Mouse (Mus musculus) testis, adult 2 months (tissue): Measurements from ENCODE around the gene Rap1gap2. TPM values are rescaled to one million over a fixed set of nuclear protein-coding genes. Genes with fewer than 3 reads are reported as not detected.

Experiments
- H3K27ac ChIP-seq: fragments of 200-500 bp; 2 replicates; pipeline ENCODE4 v1.5.1; 2012; ENCODE audit warnings: low read depth, low read length; ENCODE audit not compliant: control insufficient read depth, insufficient read depth
- H3K27me3 ChIP-seq: fragments of 200-500 bp; 2 replicates; pipeline ENCODE4 v1.6.1; 2012; ENCODE audit warnings: mild to moderate bottlenecking, low read length, moderate library complexity; ENCODE audit not compliant: control insufficient read depth, insufficient read depth
- H3K36me3 ChIP-seq: fragments of 200-500 bp; 2 replicates; pipeline ENCODE4 v1.6.1; 2012; ENCODE audit warnings: mild to moderate bottlenecking, low read length; ENCODE audit not compliant: control insufficient read depth, insufficient read depth
- H3K4me1 ChIP-seq: fragments of 200-500 bp; 2 replicates; pipeline ENCODE4 v1.6.1; 2012; ENCODE audit warnings: low read length; ENCODE audit not compliant: control insufficient read depth, insufficient read depth
- H3K4me3 ChIP-seq: fragments of 200-500 bp; 2 replicates; pipeline ENCODE4 v1.5.1; 2012; ENCODE audit warnings: low read depth, mild to moderate bottlenecking, low read length, moderate library complexity, mixed read lengths; ENCODE audit not compliant: control insufficient read depth
- CTCF ChIP-seq: fragments of 200-500 bp; IDR thresholded peaks from 2 replicates; pipeline ENCODE4 v1.5.1; 2012; ENCODE audit warnings: low read depth, mild to moderate bottlenecking, inconsistent platforms, low read length, moderate library complexity; ENCODE audit not compliant: control insufficient read depth, insufficient read depth, insufficient replicate concordance
- POLR2A ChIP-seq: fragments of 200-500 bp; IDR thresholded peaks from 2 replicates; pipeline ENCODE4 v1.6.1; 2012; ENCODE audit warnings: low read depth, mild to moderate bottlenecking, inconsistent platforms, low read length, moderate library complexity; ENCODE audit not compliant: control insufficient read depth
- polyA plus RNA-seq: library from polyadenylated mRNA; depleted of rRNA; stranded (reverse); fragments of >200 nt; gene quantifications from 2 replicates; pipeline ENCODE4 v1.2.3, GENCODE M21; 2012; rRNA removed

Rap1gap2 gene
- polyA plus RNA-seq, 1 experiment: 3.4 TPM

DNA sequence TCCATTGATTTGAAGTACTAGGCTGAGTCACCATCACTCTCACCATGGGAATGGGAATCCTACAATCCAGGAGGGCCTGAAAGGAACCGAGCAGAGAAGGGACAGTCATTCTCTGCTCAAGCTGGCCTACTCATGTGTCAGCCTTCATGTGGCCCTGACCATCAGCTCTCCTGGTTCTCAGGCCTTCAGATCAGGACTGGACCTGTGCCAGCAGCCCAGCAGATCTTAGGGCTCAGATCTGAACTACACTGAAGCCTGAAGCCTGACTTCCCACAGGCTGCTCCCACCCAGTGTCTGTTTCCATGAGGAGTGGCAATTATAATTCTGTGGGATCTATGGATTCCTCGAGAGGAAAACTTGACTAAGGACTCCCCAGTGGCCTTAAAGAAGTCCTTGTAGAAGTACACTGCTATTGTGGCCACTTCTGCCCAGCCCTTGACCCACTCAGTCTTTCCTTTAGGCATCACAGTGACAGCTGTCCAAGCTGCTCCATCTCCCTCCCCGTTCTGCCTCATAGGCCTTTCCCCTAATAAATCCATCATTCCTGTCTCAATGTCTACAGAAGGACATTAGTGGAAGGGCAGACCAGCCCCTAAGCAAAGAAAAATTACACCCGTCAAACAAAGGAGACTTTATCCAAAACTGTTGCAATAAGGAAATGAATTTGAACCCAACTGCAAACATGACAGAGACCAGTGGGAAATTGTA, 231.4 kb downstream of the Rap1gap2 start:
- Histone ChIP-seq H3K27me3 (no peaks in the 10 kb centered on the region), H3K27ac (no peak overlapping the region), H3K4me1 (no peaks in the 10 kb centered on the region), H3K36me3 (no peaks in the 10 kb centered on the region), H3K4me3 (no peak overlapping the region)
- TF ChIP-seq CTCF (no peak), POLR2A (no peak)

DNA sequence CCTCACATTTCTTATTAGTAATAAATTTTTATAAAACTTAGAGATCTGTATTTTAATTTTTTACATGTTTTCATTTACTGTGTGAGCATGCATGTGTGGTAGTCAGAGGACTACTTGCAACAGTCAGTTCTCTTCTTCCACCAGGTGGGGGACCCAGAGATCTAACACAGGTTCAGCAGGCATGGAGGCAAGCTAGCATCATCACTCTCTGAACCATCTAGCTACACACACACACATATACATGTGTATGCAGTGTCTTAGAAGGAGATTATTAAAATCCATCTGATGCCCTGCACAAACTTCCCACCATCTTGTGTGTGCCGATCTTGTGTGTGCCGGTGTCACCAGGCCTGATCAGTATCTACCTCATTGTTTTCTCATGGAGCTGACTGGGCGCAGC, 233.9 kb downstream of the Rap1gap2 start:
- H3K4me1 ChIP-seq: no peaks in the 10 kb centered on the region
- H3K36me3 ChIP-seq: no peaks in the 10 kb centered on the region
- no peak overlapping the region for H3K27ac ChIP-seq

DNA sequence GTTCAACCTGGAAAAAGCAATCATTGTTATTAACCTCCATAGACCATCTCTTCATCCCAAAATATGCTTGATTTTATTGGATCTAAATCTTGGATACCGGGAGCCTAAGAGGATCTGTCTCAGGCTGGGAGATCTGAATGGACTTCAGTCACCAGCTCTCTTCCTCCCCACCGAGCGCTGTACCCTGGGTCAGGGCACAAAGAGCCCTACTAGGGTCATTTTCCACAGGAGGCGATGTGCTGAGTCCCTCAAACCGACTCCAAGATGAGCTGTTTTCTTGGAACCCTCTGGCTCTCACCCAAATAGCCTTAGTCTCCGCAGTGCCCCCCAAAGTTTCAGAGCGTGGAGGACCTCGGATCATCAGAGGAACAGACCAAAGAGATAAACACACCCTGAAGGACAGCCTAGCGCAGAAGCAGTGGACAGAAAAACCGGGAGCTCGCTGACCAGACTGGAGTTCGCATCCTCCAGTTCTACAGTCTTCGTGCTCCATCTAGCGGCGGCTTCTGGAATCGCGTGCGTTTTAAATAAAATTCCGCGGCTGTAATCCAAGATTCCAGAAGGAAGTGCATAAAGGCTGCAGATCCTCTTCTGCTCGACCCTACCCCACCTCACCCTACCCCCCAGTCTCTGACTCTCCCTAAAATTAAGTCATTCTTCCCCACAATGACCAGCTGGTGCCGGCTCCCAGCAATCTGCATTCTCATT, 239.2 kb downstream of the Rap1gap2 start:
- Histone ChIP-seq H3K4me1 (no peaks in the 10 kb centered on the region; the same call in 1 of the 2 replicates), H3K36me3 (no peaks in the 10 kb centered on the region)
- peak; percentile 84 for TF ChIP-seq CTCF
- TF ChIP-seq POLR2A: no peak

More for the DNA sequence above, 233.9 kb downstream of the Rap1gap2 start:
- TF ChIP-seq POLR2A (no peak), CTCF (no peak)
- H3K4me3 ChIP-seq: no peak overlapping the region
- H3K27me3 ChIP-seq: no peaks in the 10 kb centered on the region

DNA sequence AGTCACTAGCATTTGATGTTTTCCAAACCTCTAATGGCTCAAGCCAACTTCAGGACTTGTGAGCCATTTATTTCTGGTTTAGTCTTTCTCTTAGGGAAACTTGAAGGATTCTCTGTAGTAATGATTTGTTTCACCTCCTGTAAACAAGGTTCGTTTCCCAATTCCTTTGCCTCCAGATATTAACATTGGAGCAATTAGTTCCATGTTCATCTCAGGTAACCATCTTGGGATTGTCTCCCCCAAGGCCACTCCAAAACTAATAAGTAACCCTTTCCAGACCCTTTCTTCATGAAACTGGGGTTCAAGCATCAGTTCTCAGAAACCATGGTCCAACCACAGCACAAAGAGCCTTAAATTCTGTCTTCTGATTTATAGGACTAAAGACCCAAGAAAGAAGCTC, 248.9 kb downstream of the Rap1gap2 start, which contains the start of gene Olfr412:
TSS of gene Olfr412 (plus strand) at position 301 of the 400 bp plus-strand sequence.
- no peak within 1 kb of the TSS for H3K4me3 ChIP-seq
- no peak within 1 kb of the TSS for H3K27ac ChIP-seq
- no peaks in the 10 kb centered on the region for H3K27me3 ChIP-seq
- TF ChIP-seq CTCF (no peak), POLR2A (no peak)
- H3K36me3 ChIP-seq: no peaks in the 10 kb centered on the region
- H3K4me1 ChIP-seq: no peaks in the 10 kb centered on the region

More for the DNA sequence above, 239.2 kb downstream of the Rap1gap2 start:
- no peak overlapping the region for H3K4me3 ChIP-seq
- H3K27ac ChIP-seq: no peak overlapping the region
- H3K27me3 ChIP-seq: no peaks in the 10 kb centered on the region

GRCm38 (mm10) chr11:74352550-74352949, 258.2 kb downstream of the Rap1gap2 start, which contains the start of gene Olfr411:
Olfr411 (minus strand) TSS chr11:74352650.
- no peak for TF ChIP-seq CTCF
- no peak for TF ChIP-seq POLR2A
- Histone ChIP-seq H3K4me1 (no peaks in the 10 kb centered on the region), H3K27ac (no peak within 1 kb of the TSS), H3K4me3 (no peak within 1 kb of the TSS), H3K36me3 (no peaks in the 10 kb centered on the region), H3K27me3 (no peaks in the 10 kb centered on the region)

GRCm38 (mm10) chr11:74337931-74338330, 272.8 kb downstream of the Rap1gap2 start, which contains the start of gene Olfr410:
Olfr410 (minus strand) TSS chr11:74338031.
- Histone ChIP-seq H3K4me1 (no peaks in the 10 kb centered on the region), H3K27me3 (no peaks in the 10 kb centered on the region), H3K4me3 (no peak within 1 kb of the TSS), H3K27ac (no peak within 1 kb of the TSS), H3K36me3 (no peaks in the 10 kb centered on the region)
- TF ChIP-seq POLR2A (no peak), CTCF (no peak)

Other genes starting within 250 kb of the Rap1gap2 start
- gene Olfr412, start 248.8 kb downstream of the Rap1gap2 start, polyA plus RNA-seq: not detected in 2 replicates
- 0.79 and 0.82 TPM in 2 replicates for gene Ccdc92b, start 8.7 kb upstream of the Rap1gap2 start, polyA plus RNA-seq
- 37.1 and 40.6 TPM in 2 replicates for gene Cluh, start 38.6 kb upstream of the Rap1gap2 start, polyA plus RNA-seq
- gene Pafah1b1, start 113.8 kb upstream of the Rap1gap2 start, polyA plus RNA-seq: 39.3 and 53.4 TPM in 2 replicates
- 5.3 and 6.4 TPM in 2 replicates for gene Mettl16, start 159.9 kb upstream of the Rap1gap2 start, polyA plus RNA-seq
- gene Mnt, start 220.0 kb upstream of the Rap1gap2 start, polyA plus RNA-seq: 42.6 and 44.0 TPM in 2 replicates